Mouse (Mus musculus) liver, postnatal 0 days (tissue): Measurements from ENCODE around the gene Lgmn. TPM values are rescaled to one million over a fixed set of nuclear protein-coding genes. Genes with fewer than 3 reads are reported as not detected.

Experiments used
- ATAC-seq: fragments of 200-750 bp; cut with Nextera tagmentation; 2 replicates; pipeline ENCODE4 v1.8.0; 2017; ENCODE audit warnings: mild to moderate bottlenecking, moderate library complexity
- DNase-seq: peaks from one replicate; pipeline ENCODE4 v3.0.0-alpha.2; 2016
- H3K27ac ChIP-seq: fragments of 300-500 bp; sonication (generic); 2 replicates; pipeline ENCODE4 v1.5.1; 2014; ENCODE audit warnings: antibody characterized with exemption, moderate library complexity, mild to moderate bottlenecking, low read depth
- H3K27me3 ChIP-seq: fragments of 300-500 bp; sonication (generic); 2 replicates; pipeline ENCODE4 v1.6.1; 2014; ENCODE audit warnings: low read length, control low read depth, mixed read lengths; ENCODE audit not compliant: insufficient read depth
- H3K36me3 ChIP-seq: fragments of 300-500 bp; sonication (generic); replicated peaks from 2 replicates; pipeline ENCODE4 v1.6.1; 2014; ENCODE audit warnings: mild to moderate bottlenecking, control low read depth, low read length, moderate library complexity, mixed read lengths; ENCODE audit not compliant: insufficient read depth
- H3K4me1 ChIP-seq: fragments of 300-500 bp; sonication (generic); 2 replicates; pipeline ENCODE4 v1.6.1; 2014; ENCODE audit warnings: antibody characterized with exemption, mild to moderate bottlenecking, control low read depth; ENCODE audit not compliant: insufficient read depth
- H3K4me2 ChIP-seq: fragments of 300-500 bp; sonication (generic); 2 replicates; pipeline ENCODE4 v1.6.1; 2014; ENCODE audit warnings: low read depth, mild to moderate bottlenecking, low read length, moderate library complexity, mixed read lengths
- H3K4me3 ChIP-seq: fragments of 300-500 bp; sonication (generic); 2 replicates; pipeline ENCODE4 v1.5.1; 2014; ENCODE audit warnings: low read depth, low read length
- H3K9ac ChIP-seq: fragments of 300-500 bp; sonication (generic); replicated peaks from 2 replicates; pipeline ENCODE4 v1.6.1; 2014; ENCODE audit warnings: mild to moderate bottlenecking, moderate library complexity
- H3K9me3 ChIP-seq: fragments of 300-500 bp; sonication (generic); 2 replicates; pipeline ENCODE4 v1.6.1; 2016; ENCODE audit warnings: mild to moderate bottlenecking, control low read depth, low read length, mixed read lengths
- CTCF ChIP-seq: sonication (generic); IDR thresholded peaks from 2 replicates; pipeline ENCODE4 v1.5.1; 2016; ENCODE audit warnings: antibody characterized with exemption, low read depth
- EP300 ChIP-seq: IDR thresholded peaks from 2 replicates; pipeline ENCODE4 v1.6.1; 2016; ENCODE audit warnings: antibody characterized with exemption, low read depth, mild to moderate bottlenecking
- whole genome bisulfite sequencing: fragments of 180-500 bp; shearing (Covaris S2); extraction: QIAGEN DNeasy Blood & Tissue Kit; methylation state at CpG from one replicate; pipeline ENCODE4 v1.1.7; 2014; ENCODE audit not compliant: insufficient replicate concordance; 5-methylcytosine and 5-hydroxymethylcytosine counted together
- polyA plus RNA-seq: library from polyadenylated mRNA; unstranded; fragments of >200 nt; fragmentation: Nextera tagmentation; extraction: Ambion mirVana; gene quantifications from 2 replicates; pipeline ENCODE4 v1.2.1, GENCODE M21; 2015

Lgmn gene
- polyA plus RNA-seq, 1 experiment from 2014 or later = 140 TPM

DNA sequence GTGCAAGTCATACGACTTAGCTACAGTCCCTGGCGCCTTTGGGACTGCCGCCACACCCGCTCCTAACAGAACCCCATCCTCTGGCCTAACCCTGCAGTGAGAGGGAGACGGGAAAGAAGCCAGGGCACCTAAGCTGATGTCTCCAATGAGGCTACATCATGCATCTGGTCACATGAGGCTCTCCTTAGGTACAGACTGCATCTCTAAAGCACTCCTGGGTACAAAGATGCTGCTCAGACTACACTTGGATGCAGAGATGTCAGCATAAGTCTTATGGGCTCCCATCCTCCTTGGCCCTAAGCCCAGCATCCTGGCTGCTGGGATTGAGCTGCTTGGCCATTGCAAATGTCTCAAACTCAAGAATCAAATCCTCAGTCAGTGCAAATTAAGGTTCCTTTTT, 10.0 kb downstream of the Lgmn start:
- 93% methylated on average over 5 of the region's 5 CpGs for WGBS
- Histone ChIP-seq H3K4me3 (no peak overlapping the region), H3K4me2 (no peak overlapping the region), H3K36me3 (no peaks in the 10 kb centered on the region), H3K9ac (no peak overlapping the region), H3K27me3 (no peaks in the 10 kb centered on the region), H3K4me1 (no peaks in the 10 kb centered on the region), H3K27ac (no peak overlapping the region), H3K9me3 (no peaks in the 10 kb centered on the region)
- DNase-seq = no peak
- no peak for TF ChIP-seq EP300
- TF ChIP-seq CTCF = no peak
- no peak for ATAC-seq

DNA sequence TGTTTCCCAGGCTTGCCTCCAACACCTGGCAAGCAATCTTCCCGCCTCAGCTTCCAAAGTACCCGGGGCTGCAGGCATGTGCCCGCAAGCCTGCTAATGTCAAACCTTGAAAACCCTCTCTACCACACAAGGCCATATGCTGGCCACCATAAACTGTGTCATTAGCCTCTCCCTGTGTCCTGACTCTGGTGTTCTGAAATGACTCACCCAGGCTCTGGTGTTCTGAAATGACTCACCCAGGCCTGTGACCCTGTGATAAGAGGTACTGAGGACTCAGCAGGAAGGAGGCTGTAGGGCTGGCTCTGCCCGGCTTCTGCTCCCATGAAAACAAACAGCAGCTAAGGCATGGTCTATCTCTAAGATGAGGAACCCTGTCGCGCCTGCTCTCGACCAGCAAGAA, 13.3 kb downstream of the Lgmn start:
- 70% methylated on average over 7 of the region's 7 CpGs for WGBS
- Histone ChIP-seq H3K4me3 (no peak overlapping the region), H3K4me1 (no peaks in the 10 kb centered on the region), H3K27ac (no peak overlapping the region), H3K9me3 (no peaks in the 10 kb centered on the region), H3K36me3 (no peaks in the 10 kb centered on the region), H3K9ac (no peak overlapping the region), H3K4me2 (no peak overlapping the region), H3K27me3 (no peaks in the 10 kb centered on the region)
- ATAC-seq (peak; percentile 95), DNase-seq (peak; percentile 40)
- TF ChIP-seq EP300 (peak; percentile 81), CTCF (no peak)

GRCm38 (mm10) chr12:102425048-102425578, 14.5 kb downstream of the Lgmn start:
- TF ChIP-seq EP300 = no peak
- TF ChIP-seq CTCF = no peak
- H3K27ac ChIP-seq = no peak overlapping the region
- no peak for ATAC-seq
- no peak overlapping the region for H3K4me3 ChIP-seq
- no peak overlapping the region for H3K4me2 ChIP-seq
- no peak for DNase-seq
- H3K27me3 ChIP-seq = no peaks in the 10 kb centered on the region
- WGBS = 64% methylated on average over 4 of the region's 4 CpGs
- peaks cover 3% of the 10 kb centered on the region for H3K4me1 ChIP-seq
- no peaks in the 10 kb centered on the region for H3K36me3 ChIP-seq
- no peak overlapping the region for H3K9ac ChIP-seq
- no peaks in the 10 kb centered on the region for H3K9me3 ChIP-seq

DNA sequence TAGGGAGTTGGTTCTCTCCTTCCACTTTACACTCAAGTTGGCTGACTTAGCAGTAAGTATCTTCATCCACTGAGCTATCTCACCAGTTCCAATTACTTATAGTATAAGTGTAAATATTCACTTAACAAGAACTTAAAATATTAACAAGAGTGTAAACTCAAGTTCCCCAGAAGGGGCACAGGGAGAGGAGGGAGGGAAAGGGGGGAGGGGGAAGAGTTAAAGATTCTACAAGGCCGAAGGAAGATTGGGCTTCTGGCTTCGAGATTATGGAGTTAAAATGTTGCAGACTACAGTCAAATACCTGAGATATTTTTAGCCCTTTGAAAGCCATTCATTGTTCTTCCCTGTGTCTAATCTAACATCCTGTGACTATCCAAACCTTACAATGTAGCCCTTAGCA, 15.2 kb downstream of the Lgmn start:
- H3K27ac ChIP-seq = no peak overlapping the region
- WGBS = 57% methylated on average over 2 of the region's 2 CpGs

GRCm38 (mm10) chr12:102423625-102424024, 16.0 kb downstream of the Lgmn start:
- WGBS = 82% methylated on average over 8 of the region's 8 CpGs

More for the DNA sequence above, 15.2 kb downstream of the Lgmn start:
- Histone ChIP-seq H3K9ac (no peak overlapping the region), H3K4me3 (no peak overlapping the region), H3K4me2 (no peak overlapping the region), H3K9me3 (no peaks in the 10 kb centered on the region), H3K36me3 (no peaks in the 10 kb centered on the region), H3K4me1 (peaks cover 3% of the 10 kb centered on the region), H3K27me3 (no peaks in the 10 kb centered on the region)
- ATAC-seq (no peak), DNase-seq (no peak)
- TF ChIP-seq CTCF (no peak), EP300 (no peak)

GRCm38 (mm10) chr12:102422623-102423320, 16.8 kb downstream of the Lgmn start:
- H3K9ac ChIP-seq = no peak overlapping the region
- ATAC-seq = no peak
- no peak overlapping the region for H3K27ac ChIP-seq
- no peak overlapping the region for H3K4me3 ChIP-seq
- H3K36me3 ChIP-seq = no peaks in the 10 kb centered on the region
- TF ChIP-seq EP300 (no peak), CTCF (no peak)
- no peaks in the 10 kb centered on the region for H3K9me3 ChIP-seq
- DNase-seq = no peak
- WGBS = 75% methylated on average over 11 of the region's 11 CpGs
- peaks cover 3% of the 10 kb centered on the region for H3K4me1 ChIP-seq
- H3K27me3 ChIP-seq = no peaks in the 10 kb centered on the region
- no peak overlapping the region for H3K4me2 ChIP-seq

More at GRCm38 (mm10) chr12:102423625-102424024, 16.0 kb downstream of the Lgmn start:
- H3K4me2 ChIP-seq = no peak overlapping the region
- H3K27me3 ChIP-seq = no peaks in the 10 kb centered on the region
- H3K9me3 ChIP-seq = no peaks in the 10 kb centered on the region
- ATAC-seq (no peak), DNase-seq (no peak)
- TF ChIP-seq EP300 (no peak), CTCF (no peak)
- no peak overlapping the region for H3K27ac ChIP-seq
- no peak overlapping the region for H3K4me3 ChIP-seq
- H3K4me1 ChIP-seq = peaks cover 3% of the 10 kb centered on the region
- H3K36me3 ChIP-seq = no peaks in the 10 kb centered on the region
- no peak overlapping the region for H3K9ac ChIP-seq
